16 mouse cellular contexts compared by ENCODE assay signal in the genomic region with DNA sequence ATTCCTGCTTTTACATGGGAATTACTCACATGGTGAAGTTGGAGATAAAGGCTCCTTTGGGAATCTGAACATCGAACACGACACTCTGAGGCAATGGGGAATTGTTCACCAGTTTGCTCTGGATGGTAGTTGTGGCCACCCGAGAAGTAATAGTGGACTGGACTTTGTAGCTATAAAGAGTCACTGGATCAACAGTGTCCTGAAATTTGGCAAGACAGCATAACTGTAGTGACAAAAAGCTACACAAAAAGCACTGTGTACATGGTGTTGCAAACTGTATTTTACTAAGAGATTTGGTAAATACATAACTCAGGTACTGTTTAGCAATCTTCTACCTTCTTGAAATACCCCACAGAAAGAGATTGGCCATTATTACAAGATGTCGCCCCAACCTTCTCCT.
"Had no signal": no experiment of that assay in that cellular context is flagged by ENCODE, and none has a peak within 500 bp of the region (broad histone marks: within the 10 kb centered on the region; RNA-seq: fewer than 3 reads in every experiment).

No protein-coding gene starts in this region.

- H3K27ac ChIP-seq: intestine, embryonic 15.5 days; kidney, postnatal 0 days; left cerebral cortex, adult 2 months; stomach, embryonic 15.5 days had no signal

- ATAC-seq: intestine, embryonic 15.5 days had no signal

- DNase-seq: kidney, adult 11 months; kidney, postnatal 25 days; layer of hippocampus, postnatal 36 days; lung, adult 2 months; lung, postnatal 14 days; lung, postnatal 4 days; midbrain, embryonic 14.5 days; right cerebral cortex, postnatal 25 days; spleen, adult 18-20 months; thymus, adult 18-20 months; thymus, postnatal 36 days had no signal

- H3K4me2 ChIP-seq: intestine, embryonic 15.5 days; midbrain, embryonic 11.5 days; stomach, embryonic 15.5 days had no signal

- H3K36me3 ChIP-seq: intestine, embryonic 15.5 days; stomach, embryonic 15.5 days had no signal

- H3K9me3 ChIP-seq: intestine, embryonic 15.5 days; stomach, embryonic 15.5 days had no signal

- H3K4me1 ChIP-seq: intestine, embryonic 15.5 days; stomach, embryonic 15.5 days had no signal

- H3K9ac ChIP-seq: intestine, embryonic 15.5 days; stomach, embryonic 15.5 days had no signal

- H3K27me3 ChIP-seq: intestine, embryonic 15.5 days; stomach, embryonic 15.5 days had no signal

- H3K4me3 ChIP-seq: intestine, embryonic 15.5 days; left cerebral cortex, adult 2 months; stomach, embryonic 15.5 days had no signal
